Mouse (Mus musculus): Measurements from ENCODE around the gene Hyal2.

DNA sequence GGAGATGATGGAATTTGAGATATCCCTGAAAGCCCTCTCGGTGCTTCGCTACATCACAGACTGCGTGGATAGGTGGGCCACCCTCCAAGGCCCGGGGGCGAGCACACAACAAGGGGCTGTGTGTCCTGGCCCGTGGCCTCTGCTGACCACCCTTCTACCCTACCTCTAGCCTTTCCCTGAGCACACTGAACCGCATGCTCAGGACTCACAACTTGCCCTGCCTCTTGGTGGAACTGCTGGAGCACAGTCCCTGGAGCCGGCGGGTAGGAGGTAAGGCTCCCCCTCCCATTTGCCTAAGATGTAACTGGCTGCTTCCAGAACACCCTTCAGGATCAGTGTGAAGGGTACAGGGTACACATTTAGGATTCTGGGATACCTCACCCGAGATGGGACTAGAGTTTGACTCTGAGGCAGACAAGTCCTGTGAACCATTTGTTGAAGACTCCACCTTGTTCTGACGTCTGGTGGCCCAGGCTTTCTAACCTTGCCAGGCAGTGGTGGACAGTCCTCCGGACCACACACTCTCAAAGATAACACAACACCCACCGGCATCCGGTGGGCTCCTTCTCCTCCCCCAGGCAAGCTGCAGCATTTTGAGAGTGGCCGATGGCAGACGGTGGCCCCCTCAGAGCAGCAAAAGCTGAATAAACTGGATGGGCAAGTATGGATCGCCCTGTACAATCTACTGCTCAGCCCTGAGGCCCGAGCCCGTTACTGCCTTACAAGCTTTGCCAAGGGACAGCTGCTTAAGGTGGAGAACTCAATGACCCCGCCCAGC, 18.3 kb upstream of the Hyal2 start:
- no peak for TF ChIP-seq CTCF (IDR thresholded peaks at IDR 0.05)
- no peak for TF ChIP-seq POLR2A (IDR thresholded peaks at IDR 0.05; ENCODE audit: insufficient read depth, low read depth, low read length)
- no peak for TF ChIP-seq EP300 (IDR thresholded peaks at IDR 0.05; ENCODE audit: insufficient read depth, low read depth, low read length)
